Mouse (Mus musculus): ENCODE results near the gene Rab39. TPM values are rescaled to one million over a fixed set of nuclear protein-coding genes. Genes with fewer than 3 reads are reported as not detected.

Rab39 gene
- 0.05 TPM in 1 of 2 replicates, not detected in the other for polyA plus RNA-seq (2012; rRNA removed)

DNA sequence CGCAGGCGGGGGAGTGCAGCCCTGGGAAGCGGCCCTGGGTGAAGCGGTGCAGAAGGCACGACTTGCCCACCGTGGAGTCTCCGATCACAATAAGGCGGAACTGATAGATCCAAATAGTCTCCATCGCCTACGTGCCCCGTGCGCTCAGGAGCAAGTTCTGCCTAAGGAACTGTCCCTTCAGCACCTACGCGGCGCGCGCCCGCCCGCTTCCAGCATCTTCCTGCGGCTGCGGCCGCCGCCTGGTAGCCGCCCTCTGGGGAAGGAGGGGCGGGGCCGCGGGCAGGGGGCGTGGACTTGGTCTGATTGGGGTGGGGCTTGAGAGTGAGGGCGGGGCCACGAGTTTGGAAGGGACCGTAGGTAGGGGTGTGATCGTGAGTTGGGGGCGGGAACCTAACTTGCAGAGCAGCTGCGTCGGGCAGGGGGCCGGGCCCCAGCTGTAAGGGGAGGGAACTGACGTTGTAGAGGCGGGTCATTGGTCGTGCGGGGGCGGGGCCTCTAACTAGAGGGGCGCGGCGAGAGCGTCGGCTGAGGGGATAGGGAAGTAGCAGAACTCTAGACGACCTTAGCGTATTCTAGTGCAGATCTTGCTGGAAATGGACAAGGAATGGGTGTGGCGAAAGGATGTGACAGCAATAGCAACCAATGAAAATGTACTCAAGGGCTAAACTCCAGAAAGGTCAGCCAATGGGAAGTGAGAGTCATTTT is at the start of gene Rab39:
TSS of gene Rab39 (minus strand) at position 241 of the 705 bp plus-strand sequence.
- Histone ChIP-seq H3K27ac (ENCODE audit: insufficient read depth, low read depth, low read length) (peak within 1 kb of the TSS; percentile 41), H3K4me3 (ENCODE audit: low read depth, low read length) (peak within 1 kb of the TSS; percentile 69), H3K27me3 (ENCODE audit: control insufficient read depth, insufficient read depth, low read length) (peaks cover 16% of the 10 kb centered on the region), H3K36me3 (ENCODE audit: control insufficient read depth, insufficient read depth, low read length) (no peaks in the 10 kb centered on the region), H3K4me1 (ENCODE audit: control insufficient read depth, insufficient read depth, insufficient read length, low read length) (peaks cover 11% of the 10 kb centered on the region)
- WGBS = 2% methylated on average over 47 of the region's 49 CpGs
- no peak for TF ChIP-seq POLR2A (IDR thresholded peaks at IDR 0.05; ENCODE audit: low read depth, low read length)
- TF ChIP-seq CTCF (IDR thresholded peaks at IDR 0.05; ENCODE audit: extremely low read depth, insufficient read length, insufficient replicate concordance, low read depth, low read length) = no peak

DNA sequence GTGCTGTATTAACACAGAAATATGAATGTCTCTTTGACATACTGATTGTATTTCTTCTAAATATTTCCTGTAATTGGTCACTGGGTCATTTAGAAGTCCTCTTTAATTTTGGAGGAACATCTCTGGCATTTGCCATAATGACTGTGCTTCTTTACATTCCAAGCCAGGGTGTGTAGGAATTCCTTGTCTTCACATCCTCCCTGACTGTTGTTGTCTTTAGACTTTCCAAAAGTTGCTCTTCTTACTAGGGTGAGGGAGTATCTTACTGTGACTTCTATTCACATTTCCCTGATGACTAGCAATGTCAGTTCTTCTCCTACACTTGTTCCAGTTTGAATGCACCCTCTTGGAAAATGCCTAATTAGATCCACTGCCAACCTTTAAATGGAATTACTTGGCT is 48.8 kb upstream of the Rab39 start:
- Histone ChIP-seq H3K4me3 (ENCODE audit: low read depth, low read length) (no peak overlapping the region), H3K27me3 (ENCODE audit: control insufficient read depth, insufficient read depth, low read length) (no peaks in the 10 kb centered on the region), H3K4me1 (ENCODE audit: control insufficient read depth, insufficient read depth, insufficient read length, low read length) (no peaks in the 10 kb centered on the region), H3K36me3 (ENCODE audit: control insufficient read depth, insufficient read depth, low read length) (no peaks in the 10 kb centered on the region), H3K27ac (ENCODE audit: insufficient read depth, low read depth, low read length) (no peak overlapping the region)
- TF ChIP-seq CTCF (IDR thresholded peaks at IDR 0.05; ENCODE audit: extremely low read depth, insufficient read length, insufficient replicate concordance, low read depth, low read length) (no peak), POLR2A (IDR thresholded peaks at IDR 0.05; ENCODE audit: low read depth, low read length) (no peak)

DNA sequence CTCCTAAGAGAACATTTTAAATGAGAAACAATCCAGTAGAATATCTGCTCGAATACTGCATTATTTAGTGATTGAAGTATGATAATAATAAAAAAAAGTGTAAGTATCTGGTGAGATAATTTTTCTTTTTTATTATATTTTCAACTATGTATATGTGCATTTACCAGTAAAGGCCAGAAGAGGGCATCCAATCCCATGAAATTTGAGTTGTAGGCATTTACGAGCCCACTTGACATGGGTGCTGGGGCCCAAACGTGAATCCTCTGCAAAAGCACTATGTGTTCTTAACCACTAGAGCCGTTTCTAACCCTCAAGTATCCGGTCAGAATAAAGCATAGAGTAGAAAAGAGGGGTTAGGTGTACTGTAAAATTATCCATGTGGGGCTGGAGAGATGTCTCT is 44.9 kb upstream of the Rab39 start:
- H3K4me3 ChIP-seq (ENCODE audit: low read depth, low read length) = no peak overlapping the region
- H3K36me3 ChIP-seq (ENCODE audit: control insufficient read depth, insufficient read depth, low read length) = no peaks in the 10 kb centered on the region
- WGBS = 36% methylated on average over 5 of the region's 5 CpGs
- no peak overlapping the region for H3K27ac ChIP-seq (ENCODE audit: insufficient read depth, low read depth, low read length)
- peak; percentile 18; the same call in 1 of the 2 replicates for TF ChIP-seq CTCF (IDR thresholded peaks at IDR 0.05; ENCODE audit: extremely low read depth, insufficient read length, insufficient replicate concordance, low read depth, low read length)
- no peak for TF ChIP-seq POLR2A (IDR thresholded peaks at IDR 0.05; ENCODE audit: low read depth, low read length)
- H3K27me3 ChIP-seq (ENCODE audit: control insufficient read depth, insufficient read depth, low read length) = no peaks in the 10 kb centered on the region
- no peaks in the 10 kb centered on the region for H3K4me1 ChIP-seq (ENCODE audit: control insufficient read depth, insufficient read depth, insufficient read length, low read length)

DNA sequence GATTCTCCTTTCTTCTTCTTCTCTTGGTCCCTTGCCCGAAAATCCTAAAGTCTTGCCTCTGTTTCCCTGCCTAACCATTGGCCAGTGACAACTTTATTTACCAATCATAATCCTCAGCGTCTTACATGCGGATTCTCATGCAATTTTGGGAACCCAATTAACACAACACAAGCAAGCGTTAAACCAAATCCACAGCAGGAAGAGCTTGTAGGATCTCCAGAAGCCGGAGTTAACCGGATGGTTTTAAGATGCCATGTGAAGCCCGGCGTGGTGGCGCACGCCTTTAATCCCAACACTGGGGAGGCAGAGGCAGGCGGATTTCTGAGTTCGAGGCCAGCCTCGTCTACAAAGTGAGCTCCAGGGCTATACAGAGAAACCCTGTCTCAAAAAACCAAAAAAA is 44.4 kb upstream of the Rab39 start:
- Histone ChIP-seq H3K27me3 (ENCODE audit: control insufficient read depth, insufficient read depth, low read length) (no peaks in the 10 kb centered on the region), H3K4me1 (ENCODE audit: control insufficient read depth, insufficient read depth, insufficient read length, low read length) (no peaks in the 10 kb centered on the region), H3K4me3 (ENCODE audit: low read depth, low read length) (no peak overlapping the region), H3K27ac (ENCODE audit: insufficient read depth, low read depth, low read length) (no peak overlapping the region), H3K36me3 (ENCODE audit: control insufficient read depth, insufficient read depth, low read length) (no peaks in the 10 kb centered on the region)
- no peak for TF ChIP-seq POLR2A (IDR thresholded peaks at IDR 0.05; ENCODE audit: low read depth, low read length)
- 86% methylated on average over 13 of the region's 13 CpGs for WGBS

DNA sequence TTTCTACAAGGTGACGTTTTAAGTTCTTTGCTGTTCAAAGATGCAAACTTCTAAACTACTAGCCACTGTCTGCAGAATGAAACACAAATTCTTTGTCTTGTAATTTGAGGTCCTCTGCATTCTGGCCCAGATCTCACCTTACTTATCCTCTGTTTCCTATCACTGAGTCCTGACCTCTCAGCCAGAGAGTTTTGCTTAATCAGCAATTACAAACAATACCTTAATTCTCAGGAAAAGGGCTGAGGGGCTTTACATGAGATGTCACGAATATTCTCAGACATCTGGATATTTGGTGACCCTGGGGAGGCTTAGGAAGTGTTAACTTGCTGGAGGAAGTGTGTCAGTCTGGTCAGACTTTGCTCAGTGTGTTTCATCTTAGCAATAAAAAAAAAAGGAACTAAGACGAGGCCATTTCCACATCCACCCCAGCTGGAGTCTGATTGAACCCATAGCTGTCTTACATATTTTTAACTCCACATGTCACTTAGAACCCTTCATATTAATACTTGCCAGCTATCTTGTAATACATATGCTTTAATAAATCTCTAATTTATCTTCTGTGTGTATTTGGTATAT is 34.9 kb upstream of the Rab39 start:
- H3K4me1 ChIP-seq (ENCODE audit: control insufficient read depth, insufficient read depth, insufficient read length, low read length) = no peaks in the 10 kb centered on the region
- TF ChIP-seq CTCF (IDR thresholded peaks at IDR 0.05; ENCODE audit: extremely low read depth, insufficient read length, insufficient replicate concordance, low read depth, low read length) (no peak), POLR2A (IDR thresholded peaks at IDR 0.05; ENCODE audit: low read depth, low read length) (no peak)
- WGBS = 30% methylated on average over 3 of the region's 3 CpGs
- H3K27me3 ChIP-seq (ENCODE audit: control insufficient read depth, insufficient read depth, low read length) = no peaks in the 10 kb centered on the region
- no peak overlapping the region for H3K27ac ChIP-seq (ENCODE audit: insufficient read depth, low read depth, low read length)
- H3K4me3 ChIP-seq (ENCODE audit: low read depth, low read length) = no peak overlapping the region
- H3K36me3 ChIP-seq (ENCODE audit: control insufficient read depth, insufficient read depth, low read length) = no peaks in the 10 kb centered on the region

DNA sequence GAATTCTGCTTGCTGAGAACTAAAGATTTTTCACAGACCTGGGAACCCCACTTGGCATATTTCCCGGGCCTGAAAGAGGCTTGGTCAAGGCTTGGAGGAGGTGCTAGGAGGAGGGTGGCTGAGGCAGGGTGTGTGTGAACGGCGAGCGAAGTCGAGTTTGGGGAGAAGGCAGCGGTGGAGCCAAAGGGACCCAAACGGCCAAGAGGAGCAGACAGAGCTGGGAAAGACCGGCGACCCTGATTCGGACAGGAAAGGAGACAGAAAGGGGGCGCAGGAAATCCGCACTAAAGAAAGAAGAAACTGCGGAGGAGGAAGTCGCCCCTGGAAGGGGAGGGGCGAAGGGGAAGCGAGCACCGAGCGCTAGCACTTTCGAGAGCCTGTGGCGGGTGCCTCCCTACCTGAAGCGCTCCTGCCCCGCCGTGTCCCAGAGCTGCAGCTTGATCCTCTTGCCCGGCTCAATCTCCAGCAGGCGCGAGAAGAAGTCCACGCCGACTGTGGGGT is 491 bp downstream of the Rab39 start:
- TF ChIP-seq CTCF (IDR thresholded peaks at IDR 0.05; ENCODE audit: extremely low read depth, insufficient read length, insufficient replicate concordance, low read depth, low read length) (no peak), POLR2A (IDR thresholded peaks at IDR 0.05; ENCODE audit: low read depth, low read length) (no peak)
- H3K4me1 ChIP-seq (ENCODE audit: control insufficient read depth, insufficient read depth, insufficient read length, low read length) = peaks cover 11% of the 10 kb centered on the region
- peak overlapping the region; percentile 41 for H3K27ac ChIP-seq (ENCODE audit: insufficient read depth, low read depth, low read length)
- H3K36me3 ChIP-seq (ENCODE audit: control insufficient read depth, insufficient read depth, low read length) = no peaks in the 10 kb centered on the region
- peak overlapping the region; percentile 69 for H3K4me3 ChIP-seq (ENCODE audit: low read depth, low read length)
- peaks cover 16% of the 10 kb centered on the region for H3K27me3 ChIP-seq (ENCODE audit: control insufficient read depth, insufficient read depth, low read length)
- WGBS = 2% methylated on average over 28 of the region's 28 CpGs

DNA sequence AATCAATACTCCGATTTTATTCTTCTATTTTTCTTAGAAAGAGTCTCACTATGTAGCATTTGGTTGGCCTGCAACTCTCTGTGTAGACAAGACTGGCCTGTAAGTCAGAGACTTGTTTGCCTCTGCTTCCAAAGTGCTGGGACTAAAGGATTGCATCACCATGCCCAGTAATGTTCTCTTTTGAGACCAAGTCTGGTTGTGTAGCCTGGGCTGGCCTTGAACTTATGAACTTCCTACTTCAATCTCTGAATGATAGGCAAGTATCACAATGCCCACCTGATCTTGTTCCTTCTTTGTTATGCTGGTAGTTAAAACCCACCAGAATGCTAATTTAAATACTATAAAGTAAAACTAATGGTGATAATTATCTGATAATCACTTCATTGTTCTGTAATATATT is 3.0 kb downstream of the Rab39 start:
- H3K36me3 ChIP-seq (ENCODE audit: control insufficient read depth, insufficient read depth, low read length) = no peaks in the 10 kb centered on the region
- peaks cover 11% of the 10 kb centered on the region for H3K4me1 ChIP-seq (ENCODE audit: control insufficient read depth, insufficient read depth, insufficient read length, low read length)
- no peak for TF ChIP-seq CTCF (IDR thresholded peaks at IDR 0.05; ENCODE audit: extremely low read depth, insufficient read length, insufficient replicate concordance, low read depth, low read length)
- no peak for TF ChIP-seq POLR2A (IDR thresholded peaks at IDR 0.05; ENCODE audit: low read depth, low read length)
- H3K4me3 ChIP-seq (ENCODE audit: low read depth, low read length) = no peak overlapping the region
- no peak overlapping the region for H3K27ac ChIP-seq (ENCODE audit: insufficient read depth, low read depth, low read length)
- 93% methylated on average over 1 of the region's 1 CpGs for WGBS
- H3K27me3 ChIP-seq (ENCODE audit: control insufficient read depth, insufficient read depth, low read length) = peaks cover 16% of the 10 kb centered on the region

All from small intestine, adult 2 months (tissue).